Mouse (Mus musculus): ENCODE results near the gene Gm8909. TPM values are rescaled to one million over a fixed set of nuclear protein-coding genes. Genes with fewer than 3 reads are reported as not detected.
"Not testable (repeated sequence)": the region's sequence is repeated elsewhere in the genome, so short reads cannot be mapped to it uniquely, and the experiment has no call there.

Gm8909 gene
- polyA plus RNA-seq, 1 experiment from 2014 or later, result not detected

DNA sequence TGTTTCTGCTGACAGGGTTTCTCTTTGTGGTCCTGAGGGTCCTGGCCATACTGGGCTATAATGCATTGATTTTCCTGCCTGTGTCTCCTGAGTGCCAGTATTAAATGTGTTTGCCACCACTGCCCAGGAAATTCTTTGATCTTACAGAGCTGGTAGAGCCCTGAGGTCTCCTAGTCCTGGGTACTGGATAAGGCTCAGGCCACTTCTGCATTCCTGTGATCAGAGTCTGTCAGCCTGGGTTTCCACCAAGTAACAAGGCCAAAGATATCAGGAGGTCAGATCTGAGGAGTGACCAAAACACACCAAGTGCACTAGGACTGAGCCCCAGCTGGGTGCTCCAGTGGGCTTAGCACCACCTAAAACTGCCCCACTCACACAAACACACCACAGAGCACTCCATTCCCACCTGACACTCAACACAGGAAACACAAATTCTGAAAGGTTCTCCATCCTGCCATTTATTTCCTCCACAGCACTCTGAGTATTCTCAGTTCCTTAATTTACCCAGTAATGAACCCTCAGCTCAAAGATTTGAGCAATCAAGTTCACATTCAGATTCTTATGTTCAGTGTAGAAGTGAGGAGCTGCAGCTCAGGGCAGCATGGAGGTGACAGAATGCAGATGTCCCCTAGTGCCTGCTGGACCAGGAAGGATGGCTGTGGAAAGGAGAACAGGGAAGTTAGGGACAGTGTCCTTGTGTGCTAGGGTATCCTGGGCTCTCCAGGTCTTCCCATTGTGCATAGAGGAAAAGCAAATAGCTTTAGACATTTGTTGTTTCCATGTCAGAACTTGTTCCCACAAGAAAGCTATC is 32.7 kb downstream of the Gm8909 start:
- not testable (repeated sequence) for H3K9me3 ChIP-seq (replicated peaks); H3K4me2 ChIP-seq (replicated peaks); H3K36me3 ChIP-seq; H3K27ac ChIP-seq (replicated peaks); H3K9ac ChIP-seq; H3K4me3 ChIP-seq (replicated peaks); ATAC-seq (ENCODE audit: insufficient number of reproducible peaks, low FRiP score, low TSS enrichment, low read depth); H3K4me1 ChIP-seq
- H3K27me3 ChIP-seq, result peaks cover 19% of the 10 kb centered on the region

DNA sequence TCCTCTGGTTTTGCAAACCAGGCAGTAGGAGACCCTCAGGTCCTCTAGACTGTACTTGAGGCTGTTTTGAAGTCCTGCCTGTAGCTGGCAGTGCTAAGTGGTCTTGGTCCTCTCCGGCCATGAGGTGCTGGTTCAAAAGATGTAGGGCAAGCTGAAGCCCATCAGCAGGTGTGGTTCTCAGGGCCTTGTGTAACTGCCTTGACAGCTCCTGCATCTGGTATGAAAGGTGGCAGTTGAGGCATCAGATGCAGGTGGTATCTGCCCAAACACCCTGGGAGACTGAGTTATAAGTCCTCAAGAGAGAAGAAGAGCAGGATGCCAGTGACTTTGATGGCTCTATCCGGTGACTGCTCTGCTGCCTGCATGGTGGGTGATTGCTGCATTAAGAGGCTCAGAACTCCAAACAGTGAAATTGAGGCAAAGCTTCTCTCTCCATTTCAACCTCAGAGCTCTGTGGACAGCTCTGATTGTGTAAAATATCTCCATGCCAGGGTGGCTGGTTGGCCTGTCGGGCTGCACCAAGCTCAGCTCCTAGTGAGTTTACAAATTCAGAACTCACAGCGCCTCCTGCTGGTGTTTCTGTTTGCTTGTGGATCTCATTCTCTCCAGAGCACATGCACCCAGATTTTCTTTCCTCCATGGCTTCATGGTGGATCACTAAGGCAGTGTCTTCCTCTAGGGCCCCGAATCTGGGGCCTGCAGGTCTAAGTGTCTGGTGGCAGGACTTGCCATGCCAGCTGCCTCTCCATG is 36.6 kb downstream of the Gm8909 start:
- Histone ChIP-seq H3K4me3 (replicated peaks) (no peak overlapping the region), H3K4me2 (replicated peaks) (no peak overlapping the region), H3K36me3 (no peaks in the 10 kb centered on the region), H3K27me3 (peaks cover 7% of the 10 kb centered on the region), H3K27ac (replicated peaks) (no peak overlapping the region), H3K9me3 (replicated peaks) (no peaks in the 10 kb centered on the region), H3K4me1 (no peaks in the 10 kb centered on the region), H3K9ac (no peak overlapping the region)
- no peak for ATAC-seq (ENCODE audit: insufficient number of reproducible peaks, low FRiP score, low TSS enrichment, low read depth)
- 70% methylated on average over 5 of the region's 5 CpGs for WGBS

- H3K27me3 ChIP-seq; H3K4me2 ChIP-seq (replicated peaks); H3K4me3 ChIP-seq (replicated peaks); H3K27ac ChIP-seq (replicated peaks); H3K4me1 ChIP-seq; H3K36me3 ChIP-seq; H3K9me3 ChIP-seq (replicated peaks); H3K9ac ChIP-seq: not testable (repeated sequence)
- 22% methylated on average over 27 of the region's 28 CpGs for WGBS
- 0 out of 2 replicates have a peak, but pooled peaks have one; percentile 47 for ATAC-seq (ENCODE audit: insufficient number of reproducible peaks, low FRiP score, low TSS enrichment, low read depth)
Observed at GRCm38 (mm10) chr17:36128968-36129817, 39.1 kb downstream of the Gm8909 start, which contains the start of gene Gm7030. Gene Gm7030 (minus strand): TSS chr17:36129425.

- not testable (repeated sequence) for ATAC-seq (ENCODE audit: insufficient number of reproducible peaks, low FRiP score, low TSS enrichment, low read depth); H3K9me3 ChIP-seq (replicated peaks); H3K4me1 ChIP-seq; H3K27ac ChIP-seq (replicated peaks); H3K4me3 ChIP-seq (replicated peaks); H3K4me2 ChIP-seq (replicated peaks); H3K27me3 ChIP-seq; H3K9ac ChIP-seq; H3K36me3 ChIP-seq
- WGBS, result 60% methylated on average over 12 of the region's 13 CpGs
Observed at GRCm38 (mm10) chr17:36128525-36128924, 39.8 kb downstream of the Gm8909 start.

DNA sequence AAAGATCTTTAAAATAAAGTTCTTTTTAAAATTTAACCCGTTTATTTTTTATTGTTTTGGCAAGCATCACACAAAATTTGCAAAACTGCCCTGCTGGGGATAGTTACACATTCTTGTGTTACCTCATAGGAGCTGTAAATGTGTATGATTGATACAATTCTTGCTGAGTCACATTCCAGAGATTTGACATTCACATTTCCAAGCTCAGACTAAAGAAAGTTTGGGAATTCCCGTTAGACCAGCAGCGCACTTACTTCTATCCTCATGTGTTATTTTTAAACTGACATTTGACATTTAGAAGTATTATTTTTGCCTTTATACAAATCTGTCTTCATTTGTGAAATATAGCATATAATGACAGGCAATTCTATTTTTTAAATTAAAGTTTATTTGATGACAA is 44.2 kb downstream of the Gm8909 start:
- H3K4me1 ChIP-seq; H3K4me2 ChIP-seq (replicated peaks); H3K27ac ChIP-seq (replicated peaks); H3K9me3 ChIP-seq (replicated peaks); ATAC-seq (ENCODE audit: insufficient number of reproducible peaks, low FRiP score, low TSS enrichment, low read depth); H3K4me3 ChIP-seq (replicated peaks); H3K36me3 ChIP-seq; H3K9ac ChIP-seq: not testable (repeated sequence)
- H3K27me3 ChIP-seq, result peaks cover 24% of the 10 kb centered on the region
- WGBS, result 60% methylated on average over 3 of the region's 3 CpGs

DNA sequence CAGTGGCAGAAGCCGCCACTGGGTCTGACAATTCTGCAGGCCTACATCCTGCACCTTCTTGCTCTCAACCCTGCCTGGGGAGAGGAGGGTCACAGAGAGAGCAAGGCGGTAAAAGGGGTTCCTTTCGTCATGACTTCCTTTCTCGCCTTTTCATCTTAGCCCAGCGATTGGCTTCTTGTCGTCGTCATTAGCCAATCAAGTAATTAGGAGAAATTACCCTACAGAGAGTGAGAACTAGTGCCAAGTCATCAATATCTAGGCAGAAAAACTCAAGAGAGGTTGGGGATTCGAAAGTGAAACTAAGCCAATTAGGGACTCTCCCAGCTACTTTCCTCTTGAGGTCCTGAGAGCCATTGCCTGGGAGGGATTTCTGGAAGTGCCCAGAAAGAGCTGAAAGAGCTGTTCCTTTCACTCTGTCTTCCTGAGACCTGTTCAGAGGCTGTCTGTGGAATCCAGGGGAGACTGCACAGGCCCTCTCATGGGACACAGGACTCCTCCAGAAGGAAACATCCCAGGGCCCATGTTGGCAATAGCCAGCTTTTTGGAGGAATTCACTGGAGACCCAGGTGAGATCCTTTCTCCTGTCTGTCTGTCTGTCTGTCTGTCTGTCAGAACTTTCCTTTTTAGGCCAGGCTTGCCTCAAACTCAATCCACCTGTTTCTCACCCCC is 46.9 kb downstream of the Gm8909 start, which contains the start of gene Gm19684:
TSS of gene Gm19684 (plus strand) at position 327 of the 669 bp plus-strand sequence.
- H3K27me3 ChIP-seq, result peaks cover 28% of the 10 kb centered on the region
- H3K4me3 ChIP-seq (replicated peaks), result peak within 1 kb of the TSS; percentile 15; the same call in 1 of the 2 replicates
- not testable (repeated sequence) for H3K9me3 ChIP-seq (replicated peaks)

DNA sequence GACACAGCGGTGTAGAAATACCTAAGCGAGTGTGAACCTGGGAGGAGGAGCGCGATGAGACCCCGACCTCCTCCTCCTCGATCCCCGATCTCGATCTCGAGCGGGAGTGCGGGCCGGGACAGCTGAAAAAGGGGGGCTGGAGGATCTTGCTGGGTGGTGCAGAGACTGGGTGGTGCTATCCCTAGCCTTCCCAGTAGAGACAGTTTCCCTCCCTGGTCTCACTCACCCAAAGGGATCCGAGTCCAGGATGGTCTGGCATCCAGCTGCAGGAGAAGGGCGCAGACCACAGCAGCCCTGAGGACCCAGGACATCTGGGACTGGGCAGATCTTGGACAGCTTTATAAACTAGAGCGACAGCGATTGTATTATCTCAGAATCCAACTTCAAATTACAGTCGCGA is 47.5 kb downstream of the Gm8909 start:
- ATAC-seq (ENCODE audit: insufficient number of reproducible peaks, low FRiP score, low TSS enrichment, low read depth); H3K9ac ChIP-seq; H3K36me3 ChIP-seq; H3K4me1 ChIP-seq; H3K9me3 ChIP-seq (replicated peaks); H3K27ac ChIP-seq (replicated peaks): not testable (repeated sequence)
- 0 out of 2 replicates have a peak overlapping the region, but pooled peaks have one; percentile 8 for H3K4me2 ChIP-seq (replicated peaks)
- H3K4me3 ChIP-seq (replicated peaks), result 0 out of 2 replicates have a peak overlapping the region, but pooled peaks have one; percentile 15
- 21% methylated on average over 18 of the region's 18 CpGs for WGBS
- peaks cover 28% of the 10 kb centered on the region for H3K27me3 ChIP-seq

More for the DNA sequence above, 46.9 kb downstream of the Gm8909 start, which contains the start of gene Gm19684:
- not testable (repeated sequence) for H3K36me3 ChIP-seq; H3K9ac ChIP-seq; ATAC-seq (ENCODE audit: insufficient number of reproducible peaks, low FRiP score, low TSS enrichment, low read depth); H3K27ac ChIP-seq (replicated peaks); H3K4me1 ChIP-seq
- WGBS, result 4% methylated on average over 8 of the region's 8 CpGs
- 0 out of 2 replicates have a peak within 1 kb of the TSS, but pooled peaks have one; percentile 21 for H3K4me2 ChIP-seq (replicated peaks)

DNA sequence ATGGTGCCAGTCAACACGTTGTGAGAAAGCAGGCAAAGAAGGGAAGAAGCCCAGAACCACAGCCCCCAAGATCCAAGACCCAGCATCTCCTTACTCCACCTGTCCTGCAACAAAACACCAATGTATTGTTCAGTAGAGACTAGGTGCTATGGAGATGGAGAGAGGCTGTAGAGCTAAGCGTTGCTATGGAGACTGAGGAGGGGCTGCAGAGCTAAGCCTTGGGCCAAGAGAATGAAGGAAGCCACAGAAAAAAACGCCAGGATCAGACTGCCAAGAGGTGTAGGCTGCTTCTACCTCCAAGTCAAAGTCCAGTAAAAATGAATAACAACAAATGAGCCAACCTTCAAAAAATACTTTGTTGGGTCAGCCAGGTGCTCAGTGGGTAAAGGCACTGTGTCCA is 51.8 kb downstream of the Gm8909 start:
- not testable (repeated sequence) for ATAC-seq (ENCODE audit: insufficient number of reproducible peaks, low FRiP score, low TSS enrichment, low read depth); H3K9ac ChIP-seq; H3K9me3 ChIP-seq (replicated peaks); H3K36me3 ChIP-seq; H3K4me3 ChIP-seq (replicated peaks); H3K4me2 ChIP-seq (replicated peaks); H3K4me1 ChIP-seq; H3K27ac ChIP-seq (replicated peaks)
- peaks cover 16% of the 10 kb centered on the region for H3K27me3 ChIP-seq
- 26% methylated on average over 3 of the region's 3 CpGs for WGBS

Data from embryonic facial prominence, embryonic 15.5 days (tissue).